Mouse (Mus musculus): ENCODE measurements around the gene Ccn6. TPM values are rescaled to one million over a fixed set of nuclear protein-coding genes. Genes with fewer than 3 reads are reported as not detected.

Gene Ccn6
- 10 to 100 TPM; 13.3 to 18.0 TPM for total RNA-seq (2023)

DNA sequence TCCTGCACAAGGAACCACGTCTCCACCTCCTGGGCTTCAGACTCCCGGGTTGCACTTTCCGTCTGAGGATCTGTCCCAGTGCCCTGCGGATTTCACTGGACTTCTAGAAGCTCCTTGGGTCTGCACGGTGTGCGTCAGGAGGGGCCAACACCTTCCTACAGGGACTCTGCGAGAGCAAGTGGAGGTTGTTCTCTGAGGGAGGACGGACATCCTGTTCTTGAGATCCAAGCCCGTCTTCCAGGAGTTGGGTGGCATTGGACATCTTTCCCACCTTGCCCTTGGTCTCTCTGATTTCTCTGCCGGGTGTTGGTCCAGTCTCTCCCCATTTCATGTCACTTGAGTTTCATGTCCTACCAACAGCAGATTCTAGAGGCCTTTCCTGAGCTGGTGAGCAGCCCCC lies at the start of gene Ccn6:
Gene Ccn6, minus strand, starts transcription at position 101 of the 400 bp plus-strand sequence.

DNA sequence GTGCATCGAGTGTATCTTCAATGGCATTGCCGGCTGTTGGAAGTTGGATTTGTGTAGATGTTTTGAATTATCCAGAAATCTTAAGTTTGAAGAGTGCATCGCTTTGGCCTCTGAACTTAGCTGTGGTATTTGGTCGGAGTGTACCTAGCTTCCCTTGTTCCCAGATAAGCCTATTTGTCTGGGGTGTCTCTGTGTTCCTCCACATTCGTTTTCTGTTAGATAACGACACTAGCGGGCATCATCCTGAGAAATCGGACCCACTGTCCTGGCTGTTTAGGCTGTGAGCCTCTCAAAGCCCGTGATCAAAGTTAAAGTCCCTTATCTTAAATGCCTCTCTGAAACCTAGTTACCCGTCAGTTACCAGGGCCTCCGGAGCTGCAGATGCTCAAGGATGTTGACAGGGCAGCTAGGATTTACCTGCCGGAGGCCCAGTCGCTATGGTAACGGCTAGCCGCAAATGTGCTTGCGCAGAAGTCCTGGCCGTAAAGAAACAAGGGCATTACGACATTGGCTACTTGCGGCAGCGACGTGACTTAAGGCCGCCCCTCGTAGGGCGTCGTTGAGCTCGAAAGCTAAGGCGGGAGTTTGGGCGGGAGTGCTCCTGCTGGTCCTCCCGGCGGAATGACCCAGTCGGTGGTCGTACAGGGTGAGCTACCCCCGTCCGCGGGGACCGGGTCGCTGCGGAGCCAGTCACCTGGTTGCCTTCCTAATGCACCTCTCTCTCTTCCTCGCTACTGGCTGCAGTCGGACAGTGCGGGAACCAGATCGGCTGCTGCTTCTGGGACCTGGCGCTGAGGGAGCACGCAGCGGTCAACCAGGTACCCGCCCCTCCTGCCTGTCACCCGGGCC lies 29.9 kb downstream of the Ccn6 start, which contains the start of the genes Fam229b and Tube1:
Gene Fam229b, minus strand, starts transcription at position 453 of the 849 bp plus-strand sequence.
Gene Tube1, plus strand, starts transcription at position 515 of the 849 bp plus-strand sequence.

Other genes starting within 250 kb of the Ccn6 start
- gene Lama4, start 198.3 kb downstream of the Ccn6 start, total RNA-seq (2023), result under 1 TPM; 0.42 to 0.79 TPM
- gene Fam229b, start 29.9 kb downstream of the Ccn6 start, total RNA-seq (2023), result not detected
- gene Tube1, start 29.8 kb downstream of the Ccn6 start, total RNA-seq (2023), result 1 to 10 TPM; 6.6 to 7.9 TPM
- gene Fyn, start 205.1 kb upstream of the Ccn6 start, total RNA-seq (2023), result 1 to 10 TPM; 6.8 TPM

All from neutrophil, adult 83 days (primary cell).